Mouse (Mus musculus): ENCODE data around the gene Apopt1. TPM values are rescaled to one million over a fixed set of nuclear protein-coding genes. Genes with fewer than 3 reads are reported as not detected.

Apopt1 gene
- polyA plus RNA-seq, 1 experiment: 29.9 TPM

DNA sequence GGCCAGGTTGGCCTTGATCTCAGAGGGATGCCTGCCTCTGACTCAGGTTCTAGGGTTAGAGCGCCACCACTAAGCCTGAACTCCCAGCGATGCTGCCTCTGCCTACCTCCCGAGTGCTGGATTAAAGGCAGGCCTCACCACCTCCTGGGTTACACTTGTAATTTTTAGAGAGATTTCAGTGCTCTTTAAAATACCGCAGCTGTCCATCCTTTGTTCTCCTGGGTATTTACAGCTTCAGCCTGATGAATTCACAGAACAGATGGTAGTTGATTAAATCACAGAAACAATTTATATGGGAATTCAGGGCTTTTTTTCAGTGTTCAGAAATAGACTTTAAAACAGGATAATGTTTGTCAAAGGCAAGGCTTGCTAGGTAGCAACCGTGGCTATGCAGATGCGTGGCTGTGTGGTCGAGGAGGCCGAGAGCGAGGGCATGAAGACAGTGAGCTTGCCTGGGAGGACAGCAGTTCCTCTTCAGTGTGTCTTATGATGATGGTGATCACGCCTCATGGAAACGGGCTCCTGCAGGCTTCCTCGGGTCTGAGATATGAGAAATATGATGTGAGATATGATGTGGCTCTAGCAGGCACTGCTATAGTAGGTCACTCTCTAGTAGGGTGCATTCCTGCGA, 78.5 kb downstream of the Apopt1 start:
- H3K79me3 ChIP-seq (ENCODE audit: low read depth): no peaks in the 10 kb centered on the region
- H3K4me3 ChIP-seq (ENCODE audit: insufficient read depth, poor library complexity, severe bottlenecking): no peak overlapping the region
- no peak overlapping the region for H3ac ChIP-seq (ENCODE audit: control insufficient read depth, insufficient read length, low read depth)
- TF ChIP-seq FOSL1 (IDR thresholded peaks at IDR 0.05; ENCODE audit: insufficient read depth, low read length, poor library complexity, severe bottlenecking) (no peak), CTCF (IDR thresholded peaks at IDR 0.05; ENCODE audit: control insufficient read depth, insufficient read depth, insufficient read length) (no peak), MAX (IDR thresholded peaks at IDR 0.05) (no peak), MYOD1 (IDR thresholded peaks at IDR 0.05; ENCODE audit: control insufficient read depth, insufficient read length, low read depth) (no peak), CEBPB (IDR thresholded peaks at IDR 0.05; ENCODE audit: low read depth) (no peak), USF1 (IDR thresholded peaks at IDR 0.05; ENCODE audit: low read depth) (no peak)
- H3K79me2 ChIP-seq (ENCODE audit: control insufficient read depth, insufficient read depth): peaks cover 8% of the 10 kb centered on the region
- peaks cover 78% of the 10 kb centered on the region for H3K36me3 ChIP-seq (ENCODE audit: control insufficient read depth, insufficient read depth)
- H3K27me3 ChIP-seq (ENCODE audit: control insufficient read depth, insufficient read depth, insufficient read length): no peaks in the 10 kb centered on the region

DNA sequence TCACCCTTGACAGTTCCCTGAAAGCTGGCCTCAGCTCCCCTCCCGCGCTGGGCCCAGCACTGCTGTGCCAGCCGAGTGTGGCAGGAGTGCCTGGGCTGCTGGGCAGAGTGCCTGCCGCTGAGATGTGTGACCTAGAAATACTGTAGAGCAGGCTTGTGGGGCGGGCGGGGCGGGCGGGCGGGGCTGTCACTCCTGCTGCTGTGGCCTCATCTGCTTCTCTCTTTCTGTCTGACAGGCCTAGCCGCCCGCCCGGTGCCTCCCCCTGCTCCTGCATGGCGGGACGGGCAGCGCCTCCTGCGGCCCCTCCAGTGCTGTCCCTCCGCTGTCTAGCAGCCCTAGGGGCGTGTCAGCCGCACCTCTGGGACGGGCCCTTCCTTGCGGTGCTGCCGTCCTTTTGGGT, 81.0 kb downstream of the Apopt1 start:
- Histone ChIP-seq H3K4me3 (ENCODE audit: insufficient read depth, poor library complexity, severe bottlenecking) (no peak overlapping the region), H3K36me3 (ENCODE audit: control insufficient read depth, insufficient read depth) (peaks cover 65% of the 10 kb centered on the region), H3K79me3 (ENCODE audit: low read depth) (no peaks in the 10 kb centered on the region), H3K79me2 (ENCODE audit: control insufficient read depth, insufficient read depth) (peaks cover 8% of the 10 kb centered on the region), H3K27me3 (ENCODE audit: control insufficient read depth, insufficient read depth, insufficient read length) (no peaks in the 10 kb centered on the region), H3ac (ENCODE audit: control insufficient read depth, insufficient read length, low read depth) (no peak overlapping the region)
- TF ChIP-seq USF1 (IDR thresholded peaks at IDR 0.05; ENCODE audit: low read depth): no peak
- no peak for TF ChIP-seq CEBPB (IDR thresholded peaks at IDR 0.05; ENCODE audit: low read depth)
- no peak for TF ChIP-seq MYOD1 (IDR thresholded peaks at IDR 0.05; ENCODE audit: control insufficient read depth, insufficient read length, low read depth)
- no peak for TF ChIP-seq MYOG (IDR thresholded peaks at IDR 0.05; ENCODE audit: control insufficient read depth, extremely low read depth, insufficient read length)

DNA sequence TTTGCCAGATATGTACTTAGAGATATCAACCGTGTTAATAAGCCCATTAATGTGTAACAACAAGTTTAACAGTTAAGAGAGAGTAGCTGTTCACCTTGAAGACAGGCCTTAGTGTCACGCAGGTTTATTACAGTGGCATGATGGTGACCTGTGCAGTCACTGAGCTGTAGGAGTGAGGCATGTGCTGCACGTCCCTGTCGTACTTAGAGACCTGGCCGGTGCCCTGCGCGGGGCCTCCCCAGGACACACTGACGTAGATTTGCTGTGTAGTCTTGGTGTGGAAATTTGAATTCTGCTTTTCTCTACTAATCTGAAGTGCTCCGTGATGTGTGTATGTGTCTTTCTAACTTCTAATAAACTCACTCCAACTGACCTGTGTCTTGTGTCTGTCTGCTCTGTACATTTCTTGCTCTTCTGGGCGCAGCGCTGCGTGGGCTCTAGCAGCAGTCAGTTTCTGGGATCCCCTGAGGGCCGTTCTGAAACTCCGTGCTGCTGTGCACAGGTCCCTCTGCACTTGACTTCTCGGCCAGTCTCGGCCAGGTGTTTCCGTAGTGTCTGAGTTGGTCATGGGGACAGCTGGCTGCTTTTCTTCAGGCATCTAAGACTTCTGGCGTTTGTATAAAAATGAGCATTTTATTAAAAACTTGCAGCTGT, 81.6 kb downstream of the Apopt1 start:
- Histone ChIP-seq H3K79me3 (ENCODE audit: low read depth) (no peaks in the 10 kb centered on the region), H3K4me3 (ENCODE audit: insufficient read depth, poor library complexity, severe bottlenecking) (no peak overlapping the region), H3K79me2 (ENCODE audit: control insufficient read depth, insufficient read depth) (peaks cover 8% of the 10 kb centered on the region), H3K27me3 (ENCODE audit: control insufficient read depth, insufficient read depth, insufficient read length) (no peaks in the 10 kb centered on the region), H3ac (ENCODE audit: control insufficient read depth, insufficient read length, low read depth) (no peak overlapping the region), H3K36me3 (ENCODE audit: control insufficient read depth, insufficient read depth) (peaks cover 63% of the 10 kb centered on the region)
- TF ChIP-seq MYOG (IDR thresholded peaks at IDR 0.05; ENCODE audit: control insufficient read depth, extremely low read depth, insufficient read length) (no peak), FOSL1 (IDR thresholded peaks at IDR 0.05; ENCODE audit: insufficient read depth, low read length, poor library complexity, severe bottlenecking) (no peak), MYOD1 (IDR thresholded peaks at IDR 0.05; ENCODE audit: control insufficient read depth, insufficient read length, low read depth) (no peak), CEBPB (IDR thresholded peaks at IDR 0.05; ENCODE audit: low read depth) (no peak), CTCF (IDR thresholded peaks at IDR 0.05; ENCODE audit: control insufficient read depth, insufficient read depth, insufficient read length) (no peak), USF1 (IDR thresholded peaks at IDR 0.05; ENCODE audit: low read depth) (no peak), MAX (IDR thresholded peaks at IDR 0.05) (no peak)

DNA sequence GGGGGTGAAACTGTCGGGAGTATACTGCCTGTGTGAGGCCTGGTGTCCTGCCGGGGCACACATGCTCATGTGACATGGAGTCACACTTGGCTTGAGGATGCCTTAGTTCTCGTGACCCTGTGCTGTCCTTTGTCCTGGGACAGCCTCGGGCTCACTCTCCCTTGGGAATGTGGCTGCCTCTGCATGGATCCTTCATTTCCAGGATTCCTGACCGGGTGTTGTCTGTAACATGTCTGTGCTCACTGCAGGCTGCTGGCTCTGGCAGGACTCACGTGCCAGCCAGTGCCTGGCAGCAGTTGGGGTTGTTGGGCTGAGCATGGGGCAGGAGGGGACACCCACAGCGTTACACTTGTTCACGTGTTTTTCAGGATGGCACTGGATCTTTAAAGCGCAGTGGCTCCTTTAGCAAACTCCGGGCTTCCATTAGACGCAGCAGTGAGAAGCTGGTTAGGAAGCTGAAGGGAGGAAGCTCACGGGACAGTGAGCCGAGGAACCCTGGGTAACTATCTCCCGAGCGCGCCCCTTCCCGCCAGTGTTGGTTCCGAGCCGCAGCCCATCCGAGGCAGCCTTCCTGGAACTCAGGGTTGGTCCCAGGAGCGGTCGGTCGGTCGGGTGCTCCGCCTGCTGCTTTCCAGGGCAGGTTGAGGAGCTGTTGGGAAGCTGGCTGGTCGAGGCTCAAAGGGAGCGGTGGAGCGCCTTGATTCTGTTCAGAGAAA, 82.3 kb downstream of the Apopt1 start:
- H3K27me3 ChIP-seq (ENCODE audit: control insufficient read depth, insufficient read depth, insufficient read length): no peaks in the 10 kb centered on the region
- TF ChIP-seq MYOG (IDR thresholded peaks at IDR 0.05; ENCODE audit: control insufficient read depth, extremely low read depth, insufficient read length) (no peak), USF1 (IDR thresholded peaks at IDR 0.05; ENCODE audit: low read depth) (no peak), MYOD1 (IDR thresholded peaks at IDR 0.05; ENCODE audit: control insufficient read depth, insufficient read length, low read depth) (no peak), CEBPB (IDR thresholded peaks at IDR 0.05; ENCODE audit: low read depth) (no peak), CTCF (IDR thresholded peaks at IDR 0.05; ENCODE audit: control insufficient read depth, insufficient read depth, insufficient read length) (no peak), MAX (IDR thresholded peaks at IDR 0.05) (no peak), FOSL1 (IDR thresholded peaks at IDR 0.05; ENCODE audit: insufficient read depth, low read length, poor library complexity, severe bottlenecking) (no peak)
- H3K79me3 ChIP-seq (ENCODE audit: low read depth): no peaks in the 10 kb centered on the region
- peaks cover 64% of the 10 kb centered on the region for H3K36me3 ChIP-seq (ENCODE audit: control insufficient read depth, insufficient read depth)
- H3K79me2 ChIP-seq (ENCODE audit: control insufficient read depth, insufficient read depth): peaks cover 8% of the 10 kb centered on the region
- H3ac ChIP-seq (ENCODE audit: control insufficient read depth, insufficient read length, low read depth): no peak overlapping the region
- H3K4me3 ChIP-seq (ENCODE audit: insufficient read depth, poor library complexity, severe bottlenecking): no peak overlapping the region

DNA sequence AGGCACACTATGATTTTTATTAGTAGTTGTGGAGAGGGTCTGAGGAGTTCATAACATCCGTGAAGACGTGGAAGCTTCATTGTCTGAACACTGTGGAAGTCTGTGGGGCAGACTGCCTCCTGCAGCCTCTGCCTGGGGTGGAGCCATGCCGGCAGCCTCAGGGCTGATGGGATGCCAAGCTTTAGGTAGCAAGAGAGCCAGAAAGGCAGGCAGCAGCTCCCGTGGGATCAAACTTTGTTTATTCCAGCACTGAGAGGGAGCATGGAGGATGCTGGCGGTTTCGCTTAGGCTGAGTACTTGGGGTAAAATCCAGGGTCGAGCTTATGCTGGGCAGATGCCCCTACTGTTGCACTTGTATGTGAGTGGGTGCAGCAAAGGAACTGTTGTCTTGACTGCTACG, 84.2 kb downstream of the Apopt1 start:
- no peak for TF ChIP-seq MAX (IDR thresholded peaks at IDR 0.05)
- TF ChIP-seq USF1 (IDR thresholded peaks at IDR 0.05; ENCODE audit: low read depth): no peak
- TF ChIP-seq MYOG (IDR thresholded peaks at IDR 0.05; ENCODE audit: control insufficient read depth, extremely low read depth, insufficient read length): no peak
- no peak for TF ChIP-seq FOSL1 (IDR thresholded peaks at IDR 0.05; ENCODE audit: insufficient read depth, low read length, poor library complexity, severe bottlenecking)
- H3ac ChIP-seq (ENCODE audit: control insufficient read depth, insufficient read length, low read depth): no peak overlapping the region
- H3K36me3 ChIP-seq (ENCODE audit: control insufficient read depth, insufficient read depth): peaks cover 59% of the 10 kb centered on the region
- H3K4me3 ChIP-seq (ENCODE audit: insufficient read depth, poor library complexity, severe bottlenecking): no peak overlapping the region
- H3K27me3 ChIP-seq (ENCODE audit: control insufficient read depth, insufficient read depth, insufficient read length): no peaks in the 10 kb centered on the region
- peaks cover 8% of the 10 kb centered on the region for H3K79me2 ChIP-seq (ENCODE audit: control insufficient read depth, insufficient read depth)
- no peaks in the 10 kb centered on the region for H3K79me3 ChIP-seq (ENCODE audit: low read depth)

All from C2C12 (cell line).